ENCODE assay signal across 8 mouse cellular contexts in genomic region chr11:48837310-48838180, GRCm38 (mm10). TPM values are rescaled to one million over a fixed set of nuclear protein-coding genes. Genes with fewer than 3 reads are reported as not detected.
DNase-seq lines count a peak whose midpoint lies in the region; ATAC-seq and TF ChIP-seq lines count a peak whose summit lies in the region.

No protein-coding gene starts in this region.

- ATAC-seq in heart, embryonic 12.5 days (ENCODE audit: insufficient number of reproducible peaks, low FRiP score), result peak; percentile 33; the same call in 1 of the 2 replicates
- ATAC-seq in kidney, embryonic 14.5 days (ENCODE audit: low FRiP score, low TSS enrichment), result peak; percentile 21
- ATAC-seq in neural tube, embryonic 13.5 days (ENCODE audit: low read depth), result peak; percentile 36

- H3K27ac ChIP-seq in embryonic fibroblast, embryonic 13.5 days (ENCODE audit: insufficient read depth, low read length), result peak overlapping the region; percentile 67
- H3K27ac ChIP-seq in heart, embryonic 12.5 days (ENCODE audit: poor library complexity, severe bottlenecking), result no peak overlapping the region
- no peak overlapping the region; the same call in 1 of the 2 replicates for H3K27ac ChIP-seq in kidney, embryonic 14.5 days (ENCODE audit: low read depth, low read length)
- peak overlapping the region; percentile 72 for H3K27ac ChIP-seq in neural tube, embryonic 13.5 days (replicated peaks)
- peak overlapping the region; percentile 59 for H3K27ac ChIP-seq in testis, adult 2 months (ENCODE audit: control insufficient read depth, insufficient read depth, low read depth, low read length)

- peak; percentile 64 for TF ChIP-seq POLR2A in embryonic fibroblast, embryonic 13.5 days (IDR thresholded peaks at IDR 0.05; ENCODE audit: low read depth, low read length)
- TF ChIP-seq POLR2A in testis, adult 2 months (IDR thresholded peaks at IDR 0.05; ENCODE audit: control insufficient read depth, low read depth, low read length), result no peak; the same call in 1 of the 2 replicates

- H3K36me3 ChIP-seq in C2C12 (ENCODE audit: control insufficient read depth, insufficient read depth), result no peaks in the 10 kb centered on the region
- no peaks in the 10 kb centered on the region for H3K36me3 ChIP-seq in heart, embryonic 12.5 days
- H3K36me3 ChIP-seq in kidney, embryonic 14.5 days (ENCODE audit: control insufficient read depth, insufficient read depth, low read length), result no peaks in the 10 kb centered on the region
- H3K36me3 ChIP-seq in neural tube, embryonic 13.5 days, result no peaks in the 10 kb centered on the region
- H3K36me3 ChIP-seq in testis, adult 2 months (ENCODE audit: control insufficient read depth, insufficient read depth, low read length), result no peaks in the 10 kb centered on the region

- DNase-seq in adrenal gland, postnatal 36 days, result peak; percentile 88 to 90
- DNase-seq in lung, adult 18-20 months, result peak; percentile 79 to 81

- H3K9me3 ChIP-seq in heart, embryonic 12.5 days (replicated peaks), result no peaks in the 10 kb centered on the region
- no peaks in the 10 kb centered on the region for H3K9me3 ChIP-seq in kidney, embryonic 14.5 days (ENCODE audit: control insufficient read depth, low read length)
- H3K9me3 ChIP-seq in neural tube, embryonic 13.5 days, result no peaks in the 10 kb centered on the region

- WGBS in heart, embryonic 12.5 days, result under 1% methylated on average over 77 of the region's 77 CpGs
- under 1% methylated on average over 77 of the region's 77 CpGs for WGBS in kidney, embryonic 14.5 days
- under 1% methylated on average over 76 of the region's 77 CpGs for WGBS in neural tube, embryonic 13.5 days

- H3K27me3 ChIP-seq in C2C12 (ENCODE audit: control insufficient read depth, insufficient read depth, insufficient read length), result no peaks in the 10 kb centered on the region
- H3K27me3 ChIP-seq in heart, embryonic 12.5 days (replicated peaks), result peaks cover 17% of the 10 kb centered on the region
- peaks cover 4% of the 10 kb centered on the region; the same call in 1 of the 2 replicates for H3K27me3 ChIP-seq in kidney, embryonic 14.5 days (ENCODE audit: control insufficient read depth, insufficient read depth, low read length)
- peaks cover 28% of the 10 kb centered on the region for H3K27me3 ChIP-seq in neural tube, embryonic 13.5 days
- no peaks in the 10 kb centered on the region for H3K27me3 ChIP-seq in testis, adult 2 months (ENCODE audit: control insufficient read depth, insufficient read depth, low read length)

- peak overlapping the region; percentile 80 for H3K9ac ChIP-seq in heart, embryonic 12.5 days
- peak overlapping the region; percentile 61 for H3K9ac ChIP-seq in kidney, embryonic 14.5 days (ENCODE audit: low read depth, low read length)
- H3K9ac ChIP-seq in neural tube, embryonic 13.5 days, result peak overlapping the region; percentile 80

- no peak for TF ChIP-seq CTCF in C2C12 (IDR thresholded peaks at IDR 0.05; ENCODE audit: control insufficient read depth, insufficient read depth, insufficient read length)
- no peak for TF ChIP-seq CTCF in embryonic fibroblast, embryonic 13.5 days (IDR thresholded peaks at IDR 0.05; ENCODE audit: borderline replicate concordance, insufficient read depth, low read length)
- TF ChIP-seq CTCF in testis, adult 2 months (IDR thresholded peaks at IDR 0.05; ENCODE audit: control insufficient read depth, insufficient read depth, insufficient replicate concordance, low read depth, low read length), result no peak

- H3K4me1 ChIP-seq in embryonic fibroblast, embryonic 13.5 days (ENCODE audit: control insufficient read depth, insufficient read depth, low read length), result peaks cover 3% of the 10 kb centered on the region; the same call in 1 of the 2 replicates
- H3K4me1 ChIP-seq in heart, embryonic 12.5 days (replicated peaks), result peaks cover 10% of the 10 kb centered on the region
- peaks cover 3% of the 10 kb centered on the region; the same call in 1 of the 2 replicates for H3K4me1 ChIP-seq in kidney, embryonic 14.5 days (ENCODE audit: control insufficient read depth, insufficient read depth, low read length)
- peaks cover 17% of the 10 kb centered on the region for H3K4me1 ChIP-seq in neural tube, embryonic 13.5 days (replicated peaks)
- H3K4me1 ChIP-seq in testis, adult 2 months (ENCODE audit: control insufficient read depth, insufficient read depth, low read length), result peaks cover 10% of the 10 kb centered on the region

- peak overlapping the region; percentile 56 for H3K4me3 ChIP-seq in C2C12 (ENCODE audit: insufficient read depth, poor library complexity, severe bottlenecking)
- peak overlapping the region; percentile 65 for H3K4me3 ChIP-seq in embryonic fibroblast, embryonic 13.5 days (ENCODE audit: insufficient read depth, low read length)
- H3K4me3 ChIP-seq in heart, embryonic 12.5 days, result peak overlapping the region; percentile 86
- peak overlapping the region; percentile 84 for H3K4me3 ChIP-seq in kidney, embryonic 14.5 days (ENCODE audit: low read length)
- H3K4me3 ChIP-seq in neural tube, embryonic 13.5 days, result peak overlapping the region; percentile 90
- H3K4me3 ChIP-seq in testis, adult 2 months (ENCODE audit: control insufficient read depth, low read depth, low read length), result peak overlapping the region; percentile 82

- H3K4me2 ChIP-seq in heart, embryonic 12.5 days, result peak overlapping the region; percentile 88
- peak overlapping the region; percentile 84 for H3K4me2 ChIP-seq in kidney, embryonic 14.5 days (replicated peaks; ENCODE audit: low read depth, low read length)
- H3K4me2 ChIP-seq in neural tube, embryonic 13.5 days, result peak overlapping the region; percentile 84

- H3K79me3 ChIP-seq in C2C12 (ENCODE audit: low read depth), result no peaks in the 10 kb centered on the region

- peak overlapping the region; percentile 83 for H3ac ChIP-seq in C2C12 (ENCODE audit: control insufficient read depth, insufficient read length, low read depth)

- H3K79me2 ChIP-seq in C2C12 (ENCODE audit: control insufficient read depth, insufficient read depth), result no peaks in the 10 kb centered on the region

TF ChIP-seq in C2C12, 6 proteins besides CTCF, POLR2A, EP300 and RAD21:
- TF ChIP-seq FOSL1 (IDR thresholded peaks at IDR 0.05; ENCODE audit: insufficient read depth, low read length, poor library complexity, severe bottlenecking), result no peak
- TF ChIP-seq CEBPB (IDR thresholded peaks at IDR 0.05; ENCODE audit: low read depth), result no peak
- no peak for TF ChIP-seq MAX (IDR thresholded peaks at IDR 0.05)
- no peak for TF ChIP-seq MYOG (IDR thresholded peaks at IDR 0.05; ENCODE audit: control insufficient read depth, extremely low read depth, insufficient read length)
- TF ChIP-seq MYOD1 (IDR thresholded peaks at IDR 0.05; ENCODE audit: control insufficient read depth, insufficient read length, low read depth), result no peak
- no peak for TF ChIP-seq USF1 (IDR thresholded peaks at IDR 0.05; ENCODE audit: low read depth)

RNA-seq across cellular contexts. Expression of gene Gm12184, which starts 11.1 kb away (rescaled TPM):
- 8.0 TPM for polyA plus RNA-seq in C2C12 (2012; fragmentation: generic; extraction: Trizol)
- total RNA-seq in adrenal gland, postnatal 36 days (2021), result 1 to 10 TPM; 1.4 to 3.2 TPM
- polyA plus RNA-seq in embryonic fibroblast, embryonic 13.5 days (2011; ENCODE audit: insufficient read length, low read depth, missing spikeins), result 40.5 and 61.2 TPM in 2 replicates
- polyA plus RNA-seq in heart, embryonic 12.5 days (2016; fragmentation: Nextera tagmentation; extraction: Ambion mirVana), result 3.3 and 5.3 TPM in 2 replicates
- polyA plus RNA-seq in kidney, embryonic 14.5 days (2014; fragmentation: Nextera tagmentation; extraction: Ambion mirVana), result 5.6 and 7.6 TPM in 2 replicates
- 3.2 and 4.3 TPM in 2 replicates for polyA plus RNA-seq in neural tube, embryonic 13.5 days (2015; fragmentation: Nextera tagmentation; extraction: Ambion mirVana)
- 4.8 and 7.2 TPM in 2 replicates for polyA plus RNA-seq in testis, adult 2 months (2012; rRNA removed)

RNA-seq across cellular contexts. Expression of gene Trim7, which starts 11.6 kb away (rescaled TPM):
- 1.9 TPM for polyA plus RNA-seq in C2C12 (2012; fragmentation: generic; extraction: Trizol)
- 1 to 10 TPM; 6.4 to 8.6 TPM for total RNA-seq in adrenal gland, postnatal 36 days (2021)
- polyA plus RNA-seq in embryonic fibroblast, embryonic 13.5 days (2011; ENCODE audit: insufficient read length, low read depth, missing spikeins), result 16.0 and 19.1 TPM in 2 replicates
- 0.39 and 0.52 TPM in 2 replicates for polyA plus RNA-seq in heart, embryonic 12.5 days (2016; fragmentation: Nextera tagmentation; extraction: Ambion mirVana)
- polyA plus RNA-seq in kidney, embryonic 14.5 days (2014; fragmentation: Nextera tagmentation; extraction: Ambion mirVana), result 1.3 and 2.9 TPM in 2 replicates
- polyA plus RNA-seq in neural tube, embryonic 13.5 days (2015; fragmentation: Nextera tagmentation; extraction: Ambion mirVana), result 1.2 TPM in 2 replicates
- polyA plus RNA-seq in testis, adult 2 months (2012; rRNA removed), result 16.3 and 18.3 TPM in 2 replicates

RNA-seq across cellular contexts. Expression of gene Trim41, which starts 20.4 kb away (rescaled TPM):
- polyA plus RNA-seq in C2C12 (2012; fragmentation: generic; extraction: Trizol), result 24.4 TPM
- total RNA-seq in adrenal gland, postnatal 36 days (2021), result 10 to 100 TPM; 32.9 to 45.2 TPM
- 27.2 and 40.7 TPM in 2 replicates for polyA plus RNA-seq in embryonic fibroblast, embryonic 13.5 days (2011; ENCODE audit: insufficient read length, low read depth, missing spikeins)
- polyA plus RNA-seq in heart, embryonic 12.5 days (2016; fragmentation: Nextera tagmentation; extraction: Ambion mirVana), result 4.3 and 4.4 TPM in 2 replicates
- polyA plus RNA-seq in kidney, embryonic 14.5 days (2014; fragmentation: Nextera tagmentation; extraction: Ambion mirVana), result 5.8 and 6.1 TPM in 2 replicates
- polyA plus RNA-seq in neural tube, embryonic 13.5 days (2015; fragmentation: Nextera tagmentation; extraction: Ambion mirVana), result 6.2 and 6.9 TPM in 2 replicates
- polyA plus RNA-seq in testis, adult 2 months (2012; rRNA removed), result 85.7 and 95.5 TPM in 2 replicates

RNA-seq across cellular contexts. Expression of gene Irgm1, which starts 33.9 kb away (rescaled TPM):
- 9.1 TPM for polyA plus RNA-seq in C2C12 (2012; fragmentation: generic; extraction: Trizol)
- 10 to 100 TPM; 23.9 to 24.5 TPM for total RNA-seq in adrenal gland, postnatal 36 days (2021)
- polyA plus RNA-seq in embryonic fibroblast, embryonic 13.5 days (2011; ENCODE audit: insufficient read length, low read depth, missing spikeins), result 36.5 and 61.8 TPM in 2 replicates
- 7.6 and 7.7 TPM in 2 replicates for polyA plus RNA-seq in heart, embryonic 12.5 days (2016; fragmentation: Nextera tagmentation; extraction: Ambion mirVana)
- 11.7 and 13.2 TPM in 2 replicates for polyA plus RNA-seq in kidney, embryonic 14.5 days (2014; fragmentation: Nextera tagmentation; extraction: Ambion mirVana)
- 3.2 TPM in 2 replicates for polyA plus RNA-seq in neural tube, embryonic 13.5 days (2015; fragmentation: Nextera tagmentation; extraction: Ambion mirVana)
- 0.75 and 0.78 TPM in 2 replicates for polyA plus RNA-seq in testis, adult 2 months (2012; rRNA removed)

RNA-seq across cellular contexts. Expression of gene Rack1, which starts 37.4 kb away (rescaled TPM):
- 3,051 TPM for polyA plus RNA-seq in C2C12 (2012; fragmentation: generic; extraction: Trizol)
- total RNA-seq in adrenal gland, postnatal 36 days (2021), result 100 to 1,000 TPM; 711 to 729 TPM
- polyA plus RNA-seq in embryonic fibroblast, embryonic 13.5 days (2011; ENCODE audit: insufficient read length, low read depth, missing spikeins), result 1,745 and 1,759 TPM in 2 replicates
- 397 and 428 TPM in 2 replicates for polyA plus RNA-seq in heart, embryonic 12.5 days (2016; fragmentation: Nextera tagmentation; extraction: Ambion mirVana)
- 994 and 1,198 TPM in 2 replicates for polyA plus RNA-seq in kidney, embryonic 14.5 days (2014; fragmentation: Nextera tagmentation; extraction: Ambion mirVana)
- 411 and 432 TPM in 2 replicates for polyA plus RNA-seq in neural tube, embryonic 13.5 days (2015; fragmentation: Nextera tagmentation; extraction: Ambion mirVana)
- polyA plus RNA-seq in testis, adult 2 months (2012; rRNA removed), result 208 and 217 TPM in 2 replicates

Comparison
In these comparisons a context has a peak if more than half of its experiments do, and no peak if none do; other contexts are left out.
1. H3K27ac ChIP-seq: peak in embryonic fibroblast, embryonic 13.5 days (single experiment), neural tube, embryonic 13.5 days (single experiment) and testis, adult 2 months (single experiment); none in heart, embryonic 12.5 days (single experiment) and kidney, embryonic 14.5 days (single experiment).
2. Peak in every context shown above with its lines, with median percentiles within 50 percentile points of each other: H3K4me3 ChIP-seq, ATAC-seq, H3K4me2 ChIP-seq and H3K9ac ChIP-seq.